In genomic region chr1:93272409-93272821, GRCm38 (mm10) we compare ENCODE assay signal across 8 mouse cellular contexts. TPM values are rescaled to one million over a fixed set of nuclear protein-coding genes. Genes with fewer than 3 reads are reported as not detected.
A peak's percentile ranks its signal among the peaks of the same experiment; 100 is the strongest.
DNase-seq lines count a peak whose midpoint lies in the region; ATAC-seq and TF ChIP-seq lines count a peak whose summit lies in the region.

No protein-coding gene starts in this region.

- no peak for TF ChIP-seq EP300 in CH12.LX (IDR thresholded peaks at IDR 0.05; ENCODE audit: low read length)

- no peaks in the 10 kb centered on the region for H3K36me3 ChIP-seq in CH12.LX (replicated peaks in 1 of 2; ENCODE audit: control insufficient read depth in 1 of 2, insufficient read depth in 1 of 2, low read length in 1 of 2)
- no peaks in the 10 kb centered on the region; the same call in 1 of the 2 replicates for H3K36me3 ChIP-seq in embryonic facial prominence, embryonic 10.5 days (replicated peaks)

- H3K27ac ChIP-seq in CH12.LX (ENCODE audit: insufficient read depth, low read depth) = no peak overlapping the region
- H3K27ac ChIP-seq in embryonic facial prominence, embryonic 10.5 days (replicated peaks) = no peak overlapping the region

- TF ChIP-seq RAD21 in CH12.LX (IDR thresholded peaks at IDR 0.05; ENCODE audit: low read depth, low read length) = no peak

- H3K9me3 ChIP-seq in CH12.LX (replicated peaks; ENCODE audit: low read length) = peaks cover 7% of the 10 kb centered on the region
- no peaks in the 10 kb centered on the region for H3K9me3 ChIP-seq in embryonic facial prominence, embryonic 10.5 days

- dilution Hi-C loops in CH12.LX (cut with MboI; ENCODE audit: extremely low pct_ligation_motif_present, extremely low pct_unique_long_range_greater_than_20kb, low sequenced_read_pairs) = no loop called here

- no peak overlapping the region for H3K4me2 ChIP-seq in CH12.LX (ENCODE audit: insufficient read depth, low read depth, poor library complexity, severe bottlenecking)

- peaks cover 57% of the 10 kb centered on the region for H3K27me3 ChIP-seq in CH12.LX (replicated peaks)
- H3K27me3 ChIP-seq in embryonic facial prominence, embryonic 10.5 days (replicated peaks; ENCODE audit: low read depth, poor library complexity, severe bottlenecking) = no peaks in the 10 kb centered on the region

- H3K4me1 ChIP-seq in CH12.LX (ENCODE audit: control insufficient read depth in 1 of 2, insufficient read depth in 2 of 2) = no peaks in the 10 kb centered on the region
- H3K4me1 ChIP-seq in embryonic facial prominence, embryonic 10.5 days = peaks cover 5% of the 10 kb centered on the region; the same call in 1 of the 2 replicates

- no peak for ATAC-seq in erythroid progenitor cell, adult 5-6 weeks (replicated peaks; ENCODE audit: low FRiP score, poor library complexity, severe bottlenecking)

- in situ Hi-C loops in CH12.LX (cut with MboI; ENCODE audit: low pct_ligation_motif_present, low pct_unique_long_range_greater_than_20kb, low sequenced_read_pairs) = no loop called here

- WGBS in embryonic facial prominence, embryonic 10.5 days = 2% methylated on average over 16 of the region's 16 CpGs

- no peak overlapping the region for H3K9ac ChIP-seq in CH12.LX (ENCODE audit: insufficient read depth, low read depth)

- no peak overlapping the region for H3K4me3 ChIP-seq in CH12.LX (replicated peaks in 1 of 3; ENCODE audit: low read depth in 2 of 3, low read length in 2 of 3, poor library complexity in 1 of 3)
- peak overlapping the region; percentile 9; the same call in 1 of the 2 replicates for H3K4me3 ChIP-seq in embryonic facial prominence, embryonic 10.5 days

- DNase-seq in gastrocnemius, postnatal 14 days = peak; percentile 25
- DNase-seq in gastrocnemius, adult 18-20 months (ENCODE audit: low spot score) = no peak
- DNase-seq in CH12.LX (ENCODE audit: extremely low read depth) = peak; percentile 34
- DNase-seq in embryonic facial prominence, embryonic 10.5 days (ENCODE audit: low spot score) = peak; percentile 80
- DNase-seq in kidney, postnatal 14 days = peak; percentile 52
- DNase-seq in naive thymus-derived CD4-positive, alpha-beta T cell, adult 2 months (ENCODE audit: low read depth) = peak; percentile 9
- no peak for DNase-seq in right cerebral cortex, adult 18-20 months

- TF ChIP-seq POLR2A in CH12.LX (IDR thresholded peaks at IDR 0.05; ENCODE audit: low read depth, low read length) = no peak

- intact Hi-C loops in gastrocnemius, postnatal 14 days (cut with DNase I; ENCODE audit: low total_unique reads) = no loop called here

- no peaks in the 10 kb centered on the region for H3K79me2 ChIP-seq in CH12.LX (replicated peaks; ENCODE audit: control insufficient read depth, extremely low read depth, insufficient read depth, poor library complexity, severe bottlenecking)

- TF ChIP-seq CTCF in CH12.LX (conservative IDR thresholded peaks at IDR 0.05 in 1 of 2, IDR thresholded peaks at IDR 0.05 in 1 of 2; ENCODE audit: low read depth in 2 of 2, low read length in 2 of 2) = no peak

TF ChIP-seq in CH12.LX, 34 proteins besides CTCF, POLR2A, EP300 and RAD21:
- TF ChIP-seq MXI1 (IDR thresholded peaks at IDR 0.05; ENCODE audit: low read depth, low read length) = 0 out of 2 replicates have a peak, but pooled peaks have one; percentile 44
- no peak for TF ChIP-seq NELFE (IDR thresholded peaks at IDR 0.05; ENCODE audit: low read depth, low read length)
- TF ChIP-seq JUN (IDR thresholded peaks at IDR 0.05; ENCODE audit: insufficient read depth, low read depth, low read length) = no peak
- TF ChIP-seq ETS1 (conservative IDR thresholded peaks at IDR 0.05; ENCODE audit: low read depth, low read length) = no peak
- no peak for TF ChIP-seq KAT2A (IDR thresholded peaks at IDR 0.05; ENCODE audit: insufficient replicate concordance, low read length)
- no peak for TF ChIP-seq NRF1 (IDR thresholded peaks at IDR 0.05; ENCODE audit: low read depth, low read length)
- TF ChIP-seq ZMIZ1 (IDR thresholded peaks at IDR 0.05; ENCODE audit: low read depth, low read length) = no peak
- TF ChIP-seq MAX (IDR thresholded peaks at IDR 0.05; ENCODE audit: low read length) = no peak
- peak; percentile 80 for TF ChIP-seq SIN3A (IDR thresholded peaks at IDR 0.05; ENCODE audit: low read length)
- no peak for TF ChIP-seq ZKSCAN1 (IDR thresholded peaks at IDR 0.05; ENCODE audit: borderline replicate concordance, low read depth, low read length)
- TF ChIP-seq ZNF384 (IDR thresholded peaks at IDR 0.05; ENCODE audit: low read depth, low read length) = no peak
- TF ChIP-seq USF2 (conservative IDR thresholded peaks at IDR 0.05; ENCODE audit: low read depth, low read length) = no peak
- no peak for TF ChIP-seq ELF1 (IDR thresholded peaks at IDR 0.05; ENCODE audit: low read depth, low read length)

RNA-seq across cellular contexts. Expression of gene Mterf4, which starts 33.3 kb away (rescaled TPM):
- total RNA-seq in gastrocnemius, postnatal 14 days (2021) = 10 to 100 TPM in 1 of 2 experiments, 1 to 10 TPM in 1; 8.8 to 11.4 TPM
- 10 to 100 TPM in 1 of 2 experiments, 1 to 10 TPM in 1; 9.3 to 10.0 TPM for total RNA-seq in gastrocnemius, adult 18-20 months (2021)
- 25.6 and 27.9 TPM in 2 replicates for total RNA-seq in CH12.LX (2012; rRNA removed)
- 40.0 and 40.6 TPM in 2 replicates for total RNA-seq in CH12.LX (2014; rRNA removed)
- polyA plus RNA-seq in CH12.LX (2012; ENCODE audit: insufficient read length, low read depth) = 26.6 and 31.1 TPM in 2 replicates
- 35.8 and 38.2 TPM in 2 replicates for polyA plus RNA-seq in embryonic facial prominence, embryonic 10.5 days (2016; fragmentation: Nextera tagmentation; extraction: Ambion mirVana)
- total RNA-seq in erythroid progenitor cell, adult 5-6 weeks (2015; ENCODE audit: low replicate concordance) = 3.8 and 9.7 TPM in 2 replicates
- 4.8 and 7.6 TPM in 2 replicates for total RNA-seq in erythroid progenitor cell, adult 5-6 weeks (2017; ENCODE audit: low replicate concordance)

RNA-seq across cellular contexts. Expression of gene Sned1, which starts 36.8 kb away (rescaled TPM):
- 1 to 10 TPM; 5.2 to 6.9 TPM for total RNA-seq in gastrocnemius, postnatal 14 days (2021)
- total RNA-seq in gastrocnemius, adult 18-20 months (2021) = 1 to 10 TPM; 3.7 to 4.1 TPM
- total RNA-seq in CH12.LX (2012; rRNA removed) (1.1 TPM in 2 replicates), CH12.LX (2014; rRNA removed) (0.28 and 0.52 TPM in 2 replicates)
- 0.53 and 0.59 TPM in 2 replicates for polyA plus RNA-seq in CH12.LX (2012; ENCODE audit: insufficient read length, low read depth)
- 6.5 and 9.6 TPM in 2 replicates for polyA plus RNA-seq in embryonic facial prominence, embryonic 10.5 days (2016; fragmentation: Nextera tagmentation; extraction: Ambion mirVana)
- 1.3 TPM in 1 of 2 replicates, not detected in the other for total RNA-seq in erythroid progenitor cell, adult 5-6 weeks (2015; ENCODE audit: low replicate concordance)
- 0.61 TPM in 1 of 2 replicates, not detected in the other for total RNA-seq in erythroid progenitor cell, adult 5-6 weeks (2017; ENCODE audit: low replicate concordance)

Comparison
In these comparisons a context has a peak if more than half of its experiments do, and no peak if none do; other contexts are left out.
1. DNase-seq: peak in gastrocnemius, postnatal 14 days (single experiment), CH12.LX (single experiment), embryonic facial prominence, embryonic 10.5 days (single experiment), kidney, postnatal 14 days (single experiment) and naive thymus-derived CD4-positive, alpha-beta T cell, adult 2 months (single experiment); none in gastrocnemius, adult 18-20 months (single experiment) and right cerebral cortex, adult 18-20 months (single experiment).